Mouse (Mus musculus) left cerebral cortex, postnatal 4 days (tissue): ENCODE measurements around the gene Aqp1. TPM values are rescaled to one million over a fixed set of nuclear protein-coding genes. Genes with fewer than 3 reads are reported as not detected.

ENCODE experiments used
- DNase-seq: peaks from one replicate; pipeline ENCODE4 v3.0.0-alpha.2; 2022
- intact Hi-C: fragments of 180-260 bp; cut with DNase I; formaldehyde crosslinking; loops from one replicate; pipeline ENCODE4 v1.15.1; 2025
- total RNA-seq, 2 experiments: library from RNA; stranded (reverse); gene quantifications; 2 replicates each; pipeline ENCODE4 v1.2.3; 2021

Gene Aqp1
- total RNA-seq, 2 experiments from 2014 or later, result 2.0 to 2.2 TPM

DNA sequence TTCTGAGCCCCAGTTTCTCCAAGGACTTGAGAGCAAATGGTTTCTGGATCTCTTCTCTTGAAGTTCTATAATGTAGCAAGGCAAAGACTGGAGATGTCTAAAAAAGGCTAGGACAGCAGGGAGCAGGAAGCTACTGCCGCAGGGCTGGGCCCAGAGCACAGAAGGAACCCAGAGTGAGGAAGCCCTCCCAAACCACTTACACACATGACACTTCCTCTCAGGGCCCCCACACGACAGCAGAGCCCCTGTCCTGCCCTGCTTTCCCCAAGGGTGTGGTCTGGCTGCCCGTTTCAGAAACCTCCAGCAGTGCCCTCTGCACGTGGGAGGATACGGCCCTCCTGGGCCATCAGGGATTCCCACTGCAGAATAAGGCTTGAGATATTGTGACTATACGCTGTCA, 4.9 kb upstream of the Aqp1 start:
- no peak for DNase-seq
- intact Hi-C loops, result no loop called here

GRCm38 (mm10) chr6:55332100-55332772, 4.0 kb upstream of the Aqp1 start:
- DNase-seq, result peak; percentile 20
- intact Hi-C loops, result no loop called here

DNA sequence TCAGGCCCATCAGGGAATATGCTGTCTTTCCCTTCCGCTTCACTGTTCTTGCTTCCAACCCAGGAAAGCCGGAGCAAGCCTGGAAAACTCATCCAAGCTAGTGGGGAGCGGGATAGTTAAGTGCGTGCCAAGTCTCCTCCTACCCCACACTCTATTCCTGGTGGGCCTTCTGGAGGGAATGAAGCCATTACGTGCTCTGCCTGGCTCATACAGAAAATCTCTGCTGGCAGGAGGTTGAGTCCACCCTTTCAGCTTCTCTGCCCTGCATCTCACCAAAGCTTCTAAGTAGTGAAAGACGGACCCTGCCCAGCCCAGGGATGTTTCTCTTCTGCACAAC, 3.5 kb upstream of the Aqp1 start:
- intact Hi-C loops, result no loop called here
- DNase-seq, result peak; percentile 37

DNA sequence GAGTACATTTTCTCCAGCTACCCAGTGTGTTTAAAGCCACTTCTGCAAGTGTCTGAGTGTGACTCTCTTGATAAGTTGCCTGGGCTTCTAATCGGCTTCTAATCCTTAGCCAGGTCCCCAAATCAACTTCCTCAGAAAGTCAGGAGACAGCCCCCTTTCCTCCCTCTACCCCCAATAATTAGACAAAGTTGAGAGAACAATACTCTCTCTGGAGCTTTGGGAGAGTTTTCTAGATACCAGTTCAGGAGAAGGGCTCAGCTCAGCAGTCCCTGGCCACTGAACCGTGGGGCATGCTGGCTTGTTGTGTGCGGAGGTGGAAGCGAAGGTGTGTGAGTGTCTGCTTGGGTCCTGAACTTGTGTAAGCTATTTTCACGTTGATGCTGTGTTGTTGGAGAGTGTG, 1.0 kb downstream of the Aqp1 start:
- intact Hi-C loops, result no loop called here
- DNase-seq, result no peak

- intact Hi-C loops, result no loop called here
- no peak for DNase-seq
These were observed 1.8 kb downstream of the Aqp1 start for GRCm38 (mm10) chr6:55338077-55338476.

GRCm38 (mm10) chr6:55338934-55339825, 2.9 kb downstream of the Aqp1 start:
- DNase-seq, result no peak
- intact Hi-C loops, result no loop called here

DNA sequence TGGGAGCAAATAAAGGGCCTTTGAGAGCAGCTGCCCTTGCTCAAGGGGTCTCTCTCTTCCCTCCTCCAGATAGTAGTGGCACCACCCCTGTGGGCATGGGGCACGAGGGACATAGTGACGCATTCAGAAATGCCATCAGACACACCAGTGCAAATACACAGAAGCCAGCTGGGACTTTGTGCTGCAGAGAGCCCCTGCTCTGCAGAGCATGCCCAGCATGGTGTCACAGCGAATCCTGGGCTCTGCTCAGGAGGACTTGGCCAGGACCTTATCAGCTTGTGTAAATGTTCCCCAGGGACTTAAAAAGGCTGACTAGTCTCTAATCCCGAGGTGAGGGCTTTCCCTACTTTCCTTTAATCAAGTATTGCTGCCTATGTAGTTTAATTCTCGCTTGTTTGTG, 5.5 kb downstream of the Aqp1 start:
- no peak for DNase-seq
- intact Hi-C loops, result no loop called here

- DNase-seq, result peak; percentile 8
- intact Hi-C loops, result no loop called here
These were observed 6.1 kb downstream of the Aqp1 start for GRCm38 (mm10) chr6:55342328-55342727.

DNA sequence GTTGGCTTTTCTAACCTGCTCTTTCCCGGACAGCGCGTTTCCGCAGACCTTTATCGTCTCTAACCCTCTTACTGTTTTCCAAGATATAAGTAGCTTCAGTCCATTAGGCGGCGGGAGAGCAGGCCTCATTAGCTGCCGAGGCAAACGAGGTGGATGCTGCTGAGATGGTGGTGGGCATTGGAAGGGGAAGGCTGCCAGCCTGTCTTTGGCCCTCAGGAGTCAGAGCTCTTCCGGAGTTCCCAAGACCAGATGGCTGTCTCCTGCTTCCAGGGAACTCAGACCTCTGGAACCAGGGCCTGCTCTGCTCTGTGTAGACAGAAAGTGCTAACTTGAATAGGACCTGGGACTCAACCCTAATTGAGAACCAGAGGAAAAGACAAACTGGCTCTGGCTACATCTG, 7.2 kb downstream of the Aqp1 start:
- DNase-seq, result peak; percentile 11
- intact Hi-C loops, result no loop called here

DNA sequence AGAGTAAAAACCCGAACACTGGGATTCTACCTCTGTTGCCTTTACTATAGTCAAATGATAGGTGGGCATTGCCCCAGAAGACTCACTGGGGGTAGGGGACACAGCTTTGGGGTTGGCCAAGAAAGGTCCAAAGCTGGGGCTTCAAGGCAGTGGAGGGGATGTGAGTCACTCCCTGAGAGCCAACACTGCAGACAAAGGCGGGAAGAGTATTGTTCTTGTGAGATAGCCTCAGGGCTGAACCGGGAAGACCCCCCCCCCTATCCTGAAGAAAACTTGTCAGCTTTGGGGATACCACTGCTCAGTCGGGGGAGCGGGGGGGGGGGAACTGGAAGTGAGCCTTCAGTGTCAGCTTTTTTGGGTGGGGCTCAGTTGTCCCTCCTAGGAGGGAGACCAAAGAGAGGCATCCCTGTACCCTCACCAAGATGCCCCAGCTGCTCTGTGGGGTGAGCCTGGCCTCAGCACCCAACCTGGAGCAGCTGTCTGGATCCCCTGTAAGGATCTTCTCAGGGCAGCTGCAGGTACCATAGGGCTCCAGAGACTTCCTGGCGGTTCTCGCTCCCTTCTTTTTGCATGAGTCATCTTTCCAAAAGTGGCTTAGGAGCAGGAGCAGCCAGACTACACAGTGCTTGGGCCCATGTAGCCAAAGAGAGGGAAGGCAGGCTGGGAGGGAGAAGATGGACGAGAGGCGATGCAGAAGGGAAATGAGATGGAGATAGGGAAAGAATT, 8.2 kb downstream of the Aqp1 start:
- intact Hi-C loops, result no loop called here
- DNase-seq, result no peak

DNA sequence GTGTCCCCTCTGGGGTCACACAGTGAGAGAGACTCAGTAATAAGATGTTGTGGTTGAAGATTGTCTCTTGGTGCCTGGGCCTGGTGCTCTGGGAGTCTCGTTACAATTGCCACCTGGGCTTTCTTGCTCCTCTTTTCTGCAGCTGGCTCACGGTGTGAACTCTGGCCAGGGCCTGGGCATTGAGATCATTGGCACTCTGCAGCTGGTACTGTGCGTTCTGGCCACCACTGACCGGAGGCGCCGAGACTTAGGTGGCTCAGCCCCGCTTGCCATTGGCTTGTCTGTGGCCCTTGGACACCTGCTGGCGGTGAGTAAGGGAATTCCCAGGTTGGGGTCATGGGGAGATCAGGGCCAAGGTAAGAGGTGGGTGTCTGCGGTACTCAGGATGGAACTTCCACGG, 9.0 kb downstream of the Aqp1 start:
- intact Hi-C loops, result no loop called here
- DNase-seq, result no peak

DNA sequence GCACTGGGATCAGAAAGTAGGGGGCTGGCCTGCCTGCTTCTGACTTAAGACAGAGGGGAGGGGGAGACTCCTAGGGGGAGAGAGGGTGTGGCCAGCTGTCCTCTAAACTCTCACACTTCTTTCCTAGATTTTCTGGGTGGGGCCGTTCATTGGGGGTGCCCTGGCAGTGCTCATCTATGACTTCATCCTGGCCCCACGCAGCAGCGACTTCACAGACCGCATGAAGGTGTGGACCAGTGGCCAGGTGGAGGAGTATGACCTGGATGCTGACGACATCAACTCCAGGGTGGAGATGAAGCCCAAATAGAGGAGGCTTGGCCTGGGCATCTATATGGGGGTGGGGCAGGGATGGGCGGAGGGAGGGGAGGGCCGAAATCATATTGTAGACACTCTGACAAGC, 10.3 kb downstream of the Aqp1 start:
- intact Hi-C loops, result no loop called here
- no peak for DNase-seq

DNA sequence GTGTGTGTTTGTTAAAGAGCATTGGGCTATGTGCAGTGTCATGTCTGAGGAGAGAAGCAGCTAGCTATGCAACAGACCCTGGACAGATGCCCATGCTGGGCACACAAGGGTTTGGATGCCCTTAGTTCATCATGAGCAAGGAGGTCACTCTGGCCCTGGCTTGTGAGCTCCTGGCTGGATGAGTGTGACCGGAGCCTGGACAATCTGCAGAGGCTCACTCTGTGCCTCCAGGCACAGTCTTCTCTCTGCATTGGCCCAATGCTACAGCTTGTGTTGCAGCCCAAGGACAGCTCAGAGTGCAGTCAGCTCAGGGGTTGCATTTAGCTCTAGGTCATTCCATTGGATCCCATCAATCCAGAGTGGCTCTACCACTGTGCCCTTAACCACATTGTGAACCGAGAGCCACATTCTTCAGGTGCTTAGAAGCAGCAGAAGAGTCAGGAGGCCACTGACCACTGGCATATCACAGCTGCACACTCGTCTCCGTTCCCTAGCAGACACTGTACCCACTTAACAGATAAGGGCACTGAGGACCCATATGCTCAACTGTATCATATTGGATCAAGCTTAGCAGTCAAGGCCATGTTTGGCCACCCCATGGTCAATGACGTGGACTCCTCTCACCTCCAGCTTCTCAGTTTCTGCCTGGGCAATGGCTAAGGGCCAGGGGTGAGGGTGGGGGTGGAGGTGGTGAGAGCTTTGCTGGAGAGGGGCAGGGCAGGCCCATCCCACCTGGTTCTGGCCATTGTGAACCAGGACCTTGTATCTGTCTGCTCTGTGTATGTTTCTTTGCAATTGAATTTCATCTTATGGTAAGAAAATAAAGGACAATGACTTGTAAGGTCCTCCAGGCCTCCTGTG, 11.7 kb downstream of the Aqp1 start:
- no peak for DNase-seq
- intact Hi-C loops, result no loop called here

DNA sequence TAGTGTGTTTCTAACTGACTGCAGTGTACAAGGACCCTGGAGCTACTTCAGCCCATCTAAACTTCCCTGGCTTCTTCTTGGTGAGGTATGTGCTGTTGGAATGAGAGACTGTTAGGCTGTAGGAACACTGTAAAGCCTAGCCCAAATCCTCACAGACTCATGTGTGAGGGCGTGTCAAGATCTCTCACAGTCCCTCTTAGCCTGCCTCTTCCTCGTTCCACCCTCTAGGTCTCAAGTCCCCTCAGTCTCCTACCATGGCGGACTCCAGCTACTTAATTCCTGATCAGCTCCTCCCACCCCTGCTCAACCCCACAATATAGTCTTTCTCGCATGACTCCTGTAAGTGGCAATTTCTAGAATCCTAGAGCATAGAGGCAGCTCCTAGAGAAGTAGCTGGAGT, 13.0 kb downstream of the Aqp1 start:
- intact Hi-C loops, result no loop called here
- DNase-seq, result no peak

DNA sequence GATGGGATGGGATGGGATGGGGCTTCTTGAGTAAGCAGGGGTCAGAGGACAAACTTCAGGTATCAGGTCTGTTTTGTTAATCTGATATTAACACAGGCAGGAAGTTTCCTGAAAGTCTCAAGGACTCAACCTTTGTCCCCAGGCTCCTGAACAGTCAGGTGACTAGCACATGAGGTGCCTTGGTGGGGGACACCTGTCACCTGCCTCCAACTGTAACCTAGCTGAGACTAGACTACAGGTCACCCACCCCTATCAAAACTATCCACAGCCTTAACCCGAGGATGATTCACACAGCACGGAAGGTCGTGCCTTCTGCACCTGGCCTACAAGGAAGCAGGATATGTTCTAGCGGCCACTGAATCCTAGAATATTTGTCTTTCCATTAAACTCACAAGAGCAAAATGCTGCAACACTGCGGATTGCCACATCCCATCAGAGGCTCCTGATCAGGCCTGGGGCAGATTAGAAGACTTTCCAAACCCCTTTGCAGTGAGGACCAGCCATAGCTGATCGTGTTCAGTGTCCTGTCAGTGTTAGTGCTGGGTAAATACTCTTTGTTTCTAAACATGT, 14.2 kb downstream of the Aqp1 start:
- intact Hi-C loops, result no loop called here
- no peak for DNase-seq

- DNase-seq, result no peak
- intact Hi-C loops, result no loop called here
These were observed 15.5 kb downstream of the Aqp1 start for GRCm38 (mm10) chr6:55351712-55352111.

- intact Hi-C loops, result no loop called here
These were observed 17.6 kb downstream of the Aqp1 start for GRCm38 (mm10) chr6:55353711-55354445.

GRCm38 (mm10) chr6:55354456-55355117, 18.4 kb downstream of the Aqp1 start:
- DNase-seq, result no peak
- intact Hi-C loops, result loop anchor here (5.0 kb wide), 1 partner anchor 102 kb away; no protein-coding TSS in a partner anchor

More at GRCm38 (mm10) chr6:55353711-55354445, 17.6 kb downstream of the Aqp1 start:
- DNase-seq, result no peak

GRCm38 (mm10) chr6:55355575-55355974, 19.3 kb downstream of the Aqp1 start:
- no peak for DNase-seq
- intact Hi-C loops, result loop anchor here (5.0 kb wide), 1 partner anchor 103 kb away; no protein-coding TSS in a partner anchor
